Mouse (Mus musculus) erythroblast, adult 5-6 weeks (primary cell): Measurements from ENCODE around the gene Tmem269. TPM values are rescaled to one million over a fixed set of nuclear protein-coding genes. Genes with fewer than 3 reads are reported as not detected.

ENCODE experiments used
- ATAC-seq: replicated peaks from 2 replicates; pipeline ENCODE4 v1.8.0; 2016; ENCODE audit warnings: moderate number of reproducible peaks, mild to moderate bottlenecking, moderate TSS enrichment, inconsistent platforms; ENCODE audit not compliant: poor library complexity, low FRiP score, severe bottlenecking
- total RNA-seq, 2 experiments: library from RNA; stranded (forward) in 1 of 2; stranded (reverse) in 1 of 2; fragments of 150-400 nt in 1 of 2; fragments of 200-764, 138-1000 nt in 1 of 2; gene quantifications; 2 replicates each; pipeline versions ENCODE4 v1.2.3 to v1.2.4; 2015 to 2017; ENCODE audit warnings: low replicate concordance in 2 of 2

The Tmem269 gene
- total RNA-seq, 2 experiments from 2014 or later = not detected

- ATAC-seq = peak; percentile 60
Measured at GRCm38 (mm10) chr4:119188060-119188785, 29.8 kb downstream of the Tmem269 start.

DNA sequence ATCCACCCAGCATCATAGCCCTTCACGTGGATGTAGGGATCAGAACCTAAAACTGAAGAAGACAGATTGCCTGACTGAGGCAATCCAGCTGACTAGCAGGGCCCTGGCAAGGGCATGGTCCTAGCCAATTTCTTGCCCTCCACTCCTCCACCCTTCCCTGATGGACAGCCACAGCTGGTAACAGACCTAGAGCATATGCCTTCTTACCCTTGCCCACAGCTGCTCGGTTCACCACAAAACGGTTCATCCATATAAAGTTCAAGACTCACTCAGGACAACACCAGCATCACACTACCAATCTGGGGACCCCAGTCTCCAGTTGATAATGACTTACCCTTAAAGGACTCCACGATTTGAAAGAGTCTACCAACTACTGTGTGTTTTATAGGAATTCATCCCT, 32.2 kb downstream of the Tmem269 start:
- no peak for ATAC-seq

- ATAC-seq = no peak
Measured at GRCm38 (mm10) chr4:119183525-119183924, 34.5 kb downstream of the Tmem269 start.

DNA sequence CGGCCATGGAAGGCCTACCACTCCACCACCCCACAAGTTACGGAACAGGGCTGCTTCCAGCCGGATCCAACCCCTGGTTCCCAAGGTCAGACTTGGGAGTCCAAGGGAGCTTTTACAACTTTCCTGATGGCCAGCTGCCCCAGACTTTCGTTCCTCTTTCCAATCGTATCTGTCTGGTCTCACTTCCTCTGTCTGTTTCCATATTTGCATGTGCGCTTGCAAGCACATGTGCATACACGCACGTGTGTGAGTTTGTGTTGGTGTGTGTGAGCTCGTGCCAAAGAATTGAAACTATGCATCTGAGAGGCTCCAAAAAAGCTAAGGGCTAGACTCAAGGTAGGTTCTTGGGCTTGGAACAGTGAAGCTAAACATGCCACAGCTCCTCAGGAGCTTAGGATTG, 36.6 kb downstream of the Tmem269 start:
- no peak for ATAC-seq

DNA sequence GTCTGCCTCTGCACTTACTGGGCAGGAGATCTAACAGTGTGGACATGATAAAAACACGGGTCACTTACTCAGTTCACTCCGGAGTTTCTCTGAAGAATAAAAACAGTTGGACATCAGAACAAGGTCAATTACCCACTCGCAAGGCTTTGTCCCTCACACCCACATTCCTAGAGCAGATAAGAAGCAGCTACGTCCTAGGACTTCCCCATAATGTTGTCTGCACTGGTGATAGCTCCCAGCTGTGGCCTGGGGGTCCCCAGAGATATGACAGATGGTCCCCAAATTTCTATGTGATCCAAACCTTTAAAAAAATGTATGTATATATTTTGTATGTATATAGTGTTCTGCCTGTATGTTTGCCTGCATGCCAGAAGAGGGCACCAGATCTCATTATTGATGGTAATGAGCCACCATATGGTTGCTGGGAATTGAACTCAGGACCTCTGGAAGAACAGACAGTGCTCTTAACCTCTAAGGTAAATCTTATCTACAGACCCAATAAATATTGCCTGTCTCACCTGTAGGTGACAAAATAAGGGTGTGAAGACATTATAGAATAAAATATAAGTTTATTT, 37.8 kb downstream of the Tmem269 start:
- ATAC-seq = no peak

DNA sequence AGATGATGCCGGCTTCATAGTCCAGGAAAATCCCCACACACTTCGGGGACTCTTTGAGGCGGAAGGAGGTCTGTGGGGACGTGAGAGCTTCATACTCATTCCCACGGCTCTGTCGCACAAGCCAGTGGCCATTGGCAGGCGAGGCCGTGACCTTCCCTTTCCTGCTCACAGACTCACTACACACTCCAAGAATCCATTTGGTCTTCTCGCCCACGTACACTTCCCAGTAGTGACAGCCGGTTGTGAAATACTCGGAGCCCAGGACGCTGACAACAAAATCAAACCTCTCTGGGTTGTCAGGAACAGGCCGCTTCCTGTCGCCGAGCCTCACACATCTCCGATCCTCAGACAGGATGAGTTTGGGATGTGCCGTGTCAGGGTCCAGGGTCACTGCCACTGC, 39.7 kb downstream of the Tmem269 start:
- ATAC-seq = no peak

- no peak for ATAC-seq
Measured at GRCm38 (mm10) chr4:119177702-119178101, 40.3 kb downstream of the Tmem269 start.

- peak; percentile 92 for ATAC-seq
Measured at GRCm38 (mm10) chr4:119173851-119174453, 44.1 kb downstream of the Tmem269 start, which contains the start of gene Zfp691. TSS of gene Zfp691 (minus strand) at chr4:119174195.

DNA sequence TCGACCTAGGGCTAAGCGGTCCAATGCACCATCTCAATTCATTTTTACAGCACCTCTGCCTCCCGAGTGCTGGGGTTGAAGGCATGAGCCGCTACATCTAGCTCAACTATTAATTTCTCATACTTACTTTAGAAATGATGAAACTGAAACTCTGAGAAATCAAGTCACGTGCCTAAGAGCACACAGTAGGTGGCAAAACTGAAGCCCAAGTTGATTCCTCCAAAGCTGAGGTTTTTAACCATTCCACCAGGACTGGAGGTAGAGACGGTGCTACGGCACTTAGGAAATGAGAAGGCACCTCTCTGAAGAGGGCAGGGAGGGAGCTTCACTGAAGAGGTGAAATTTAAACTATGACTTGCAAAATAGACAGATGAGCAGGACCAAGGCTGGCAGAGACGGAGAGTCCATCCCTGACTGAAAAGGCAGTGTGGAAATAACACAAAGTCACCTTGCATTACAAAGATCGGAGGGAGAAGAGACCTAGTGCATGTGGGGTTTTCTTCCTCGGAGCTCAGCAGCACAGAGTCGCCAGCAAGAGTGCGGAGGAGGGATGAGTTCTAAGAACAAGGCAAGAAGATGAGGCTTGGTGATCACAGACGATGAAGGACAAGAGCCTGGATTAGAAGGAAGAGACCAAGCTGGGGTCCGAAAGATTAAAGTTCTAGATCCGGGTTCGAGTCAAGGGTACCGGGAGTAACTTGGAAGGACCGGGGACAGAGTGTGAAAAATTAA, 44.9 kb downstream of the Tmem269 start:
- peak; percentile 51 for ATAC-seq

DNA sequence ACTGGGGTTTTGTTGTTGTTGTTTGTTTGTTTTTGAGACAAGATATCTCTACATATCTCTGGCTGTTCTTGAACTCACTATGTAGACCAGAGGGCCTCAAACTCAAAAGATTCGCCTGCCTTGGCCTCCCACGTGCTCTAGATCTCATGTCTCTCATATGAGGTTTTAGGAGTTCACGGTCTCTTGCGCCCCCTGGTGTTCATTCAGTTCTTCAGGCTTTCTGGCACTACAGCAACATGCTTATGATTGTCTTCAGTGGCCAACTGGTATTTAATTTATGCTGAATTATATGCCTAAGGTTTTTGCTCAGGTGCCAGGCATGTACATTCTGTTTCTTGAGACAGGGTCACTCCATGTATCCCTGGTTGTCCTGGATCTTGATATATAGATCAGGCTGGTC, 50.4 kb downstream of the Tmem269 start:
- ATAC-seq = peak; percentile 81

DNA sequence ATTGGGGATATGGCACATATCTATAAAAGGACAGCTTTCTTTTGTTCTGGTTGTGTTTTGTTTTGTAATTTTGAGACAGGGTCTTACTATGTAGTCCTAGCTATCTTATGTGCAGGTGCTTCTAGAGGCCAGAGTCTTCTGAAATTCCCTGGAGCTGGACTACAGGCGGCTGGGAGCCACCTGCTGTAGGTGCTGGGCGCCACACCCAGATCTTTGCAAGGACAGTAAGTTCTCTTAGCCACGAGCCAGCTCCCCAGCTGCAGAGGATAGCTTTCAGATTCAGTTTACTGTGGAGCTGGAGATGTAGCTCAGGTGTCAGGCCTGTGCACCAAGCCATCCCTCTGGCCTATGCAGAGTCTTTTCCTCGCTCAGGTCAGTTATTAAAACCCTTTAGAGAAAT, 50.9 kb downstream of the Tmem269 start:
- no peak for ATAC-seq

GRCm38 (mm10) chr4:119165916-119166315, 52.1 kb downstream of the Tmem269 start:
- no peak for ATAC-seq

DNA sequence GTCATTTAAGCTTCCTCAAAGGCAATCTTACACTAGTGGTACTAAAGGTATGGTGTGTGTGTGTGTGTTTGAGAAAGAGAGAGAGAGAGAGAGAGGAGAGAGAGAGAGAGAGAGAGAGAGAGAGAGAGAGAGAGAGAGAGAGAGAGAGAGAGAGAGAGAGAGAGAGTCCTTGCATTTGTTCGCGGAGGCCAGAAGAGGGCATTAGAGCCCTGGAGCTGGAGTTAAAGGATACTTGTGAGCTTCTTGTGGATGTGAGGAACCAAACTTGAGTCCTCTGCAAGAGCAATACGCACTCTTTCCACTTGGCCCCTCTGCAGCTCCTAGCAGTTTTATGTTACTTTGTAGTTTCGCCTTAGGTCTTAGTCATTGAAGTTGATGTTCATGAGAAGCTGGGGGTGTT, 55.0 kb downstream of the Tmem269 start:
- no peak for ATAC-seq

GRCm38 (mm10) chr4:119161358-119161757, 56.7 kb downstream of the Tmem269 start:
- ATAC-seq = no peak

DNA sequence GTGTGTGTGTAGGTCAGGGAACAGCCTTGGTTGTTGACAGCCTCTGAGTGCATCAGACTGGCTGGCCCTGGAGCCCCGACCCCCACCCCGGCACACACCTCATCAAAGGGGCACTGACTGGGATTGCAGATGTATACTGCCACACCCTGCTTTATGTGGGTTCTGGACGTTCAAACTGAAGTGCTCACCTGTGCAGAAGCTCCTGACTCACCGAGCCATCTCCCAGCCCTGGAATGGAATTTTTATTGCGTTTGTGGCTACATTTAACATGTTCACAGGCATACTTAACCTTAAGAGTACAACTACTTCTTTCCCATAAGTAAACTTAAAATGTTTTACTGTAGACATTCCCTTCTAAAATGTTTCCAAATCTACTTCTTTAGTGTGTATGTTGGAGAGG, 60.1 kb downstream of the Tmem269 start:
- ATAC-seq = no peak

DNA sequence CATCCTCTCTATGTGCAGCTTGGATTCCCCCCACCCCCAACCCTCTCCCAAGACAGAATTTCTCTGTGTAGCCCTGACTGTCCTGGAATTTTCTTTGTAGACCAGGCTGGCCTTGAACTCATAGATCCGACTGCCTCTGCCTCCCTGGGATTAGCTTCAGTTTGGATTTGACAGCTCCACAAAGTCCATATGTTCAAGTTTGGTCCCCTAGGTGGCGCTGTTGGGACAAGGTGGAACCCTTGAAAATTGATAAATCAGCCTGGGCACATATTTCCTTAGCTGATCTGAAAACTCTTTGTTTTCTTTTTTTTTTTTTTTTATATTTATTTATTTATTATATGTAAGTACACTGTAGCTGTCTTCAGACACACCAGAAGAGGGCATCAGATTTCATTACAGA, 60.8 kb downstream of the Tmem269 start:
- peak; percentile 83 for ATAC-seq

Other genes with a start within 250 kb of the Tmem269 start
- gene Slc2a1, start 109.5 kb downstream of the Tmem269 start, total RNA-seq (2015; ENCODE audit: low replicate concordance) = 0.38 and 2.7 TPM in 2 replicates
- 1.1 and 1.4 TPM in 2 replicates for gene Slc2a1, start 109.5 kb downstream of the Tmem269 start, total RNA-seq (2017; ENCODE audit: low replicate concordance)
- gene Zfp691, start 44.0 kb downstream of the Tmem269 start, total RNA-seq (2015; ENCODE audit: low replicate concordance) = 2.3 and 4.2 TPM in 2 replicates
- 3.1 and 4.0 TPM in 2 replicates for gene Zfp691, start 44.0 kb downstream of the Tmem269 start, total RNA-seq (2017; ENCODE audit: low replicate concordance)
- 938 and 1,091 TPM in 2 replicates for gene Ermap, start 28.2 kb downstream of the Tmem269 start, total RNA-seq (2015; ENCODE audit: low replicate concordance)
- gene Ermap, start 28.2 kb downstream of the Tmem269 start, total RNA-seq (2017; ENCODE audit: low replicate concordance) = 1,195 and 1,321 TPM in 2 replicates
- gene Svbp, start 22.9 kb downstream of the Tmem269 start, total RNA-seq (2015; ENCODE audit: low replicate concordance) = 21.7 and 32.1 TPM in 2 replicates
- gene Svbp, start 22.9 kb downstream of the Tmem269 start, total RNA-seq (2017; ENCODE audit: low replicate concordance) = 36.0 and 124 TPM in 2 replicates
- 0.84 and 0.96 TPM in 2 replicates for gene AU022252, start 14.5 kb upstream of the Tmem269 start, total RNA-seq (2015; ENCODE audit: low replicate concordance)
- gene AU022252, start 14.5 kb upstream of the Tmem269 start, total RNA-seq (2017; ENCODE audit: low replicate concordance) = 1.3 and 1.4 TPM in 2 replicates
- 1.5 and 4.2 TPM in 2 replicates for gene P3h1, start 14.7 kb upstream of the Tmem269 start, total RNA-seq (2015; ENCODE audit: low replicate concordance)
- 1.8 and 2.9 TPM in 2 replicates for gene P3h1, start 14.7 kb upstream of the Tmem269 start, total RNA-seq (2017; ENCODE audit: low replicate concordance)
- gene Cldn19, start 37.2 kb upstream of the Tmem269 start, total RNA-seq (2015; ENCODE audit: low replicate concordance) = not detected in 2 replicates
- gene Cldn19, start 37.2 kb upstream of the Tmem269 start, total RNA-seq (2017; ENCODE audit: low replicate concordance) = not detected in 2 replicates
- gene Ybx1, start 76.4 kb upstream of the Tmem269 start, total RNA-seq (2015; ENCODE audit: low replicate concordance) = 270 and 329 TPM in 2 replicates
- gene Ybx1, start 76.4 kb upstream of the Tmem269 start, total RNA-seq (2017; ENCODE audit: low replicate concordance) = 221 and 268 TPM in 2 replicates
- gene Ppih, start 102.3 kb upstream of the Tmem269 start, total RNA-seq (2015; ENCODE audit: low replicate concordance) = 12.1 and 21.7 TPM in 2 replicates
- 32.9 and 35.6 TPM in 2 replicates for gene Ppih, start 102.3 kb upstream of the Tmem269 start, total RNA-seq (2017; ENCODE audit: low replicate concordance)
- not detected in 2 replicates for gene Ccdc30, start 197.3 kb upstream of the Tmem269 start, total RNA-seq (2015; ENCODE audit: low replicate concordance)
- not detected in 2 replicates for gene Ccdc30, start 197.3 kb upstream of the Tmem269 start, total RNA-seq (2017; ENCODE audit: low replicate concordance)
- 4.2 and 8.1 TPM in 2 replicates for gene Ppcs, start 204.2 kb upstream of the Tmem269 start, total RNA-seq (2015; ENCODE audit: low replicate concordance)
- gene Ppcs, start 204.2 kb upstream of the Tmem269 start, total RNA-seq (2017; ENCODE audit: low replicate concordance) = 2.3 and 7.2 TPM in 2 replicates
- 2.9 TPM in 1 of 2 replicates, not detected in the other for gene Zmynd12, start 204.6 kb upstream of the Tmem269 start, total RNA-seq (2015; ENCODE audit: low replicate concordance)
- gene Zmynd12, start 204.6 kb upstream of the Tmem269 start, total RNA-seq (2017; ENCODE audit: low replicate concordance) = 0.43 TPM in 1 of 2 replicates, not detected in the other